Mouse (Mus musculus): ENCODE data around the gene Uts2r. TPM values are rescaled to one million over a fixed set of nuclear protein-coding genes. Genes with fewer than 3 reads are reported as not detected.

Gene Uts2r
- total RNA-seq, 1 experiment, result 0.80 TPM

GRCm38 (mm10) chr11:121176285-121177270 lies 16.5 kb downstream of the Uts2r start:
- H3K27ac ChIP-seq (ENCODE audit: insufficient read depth, low read depth, low read length, poor library complexity, severe bottlenecking), result no peak overlapping the region
- no peaks in the 10 kb centered on the region for H3K9me3 ChIP-seq (ENCODE audit: control insufficient read depth, insufficient read depth, low read depth, low read length)
- no peak overlapping the region for H3K9ac ChIP-seq (ENCODE audit: insufficient read depth, low read depth, low read length, poor library complexity, severe bottlenecking)
- in situ Hi-C loops (cut with MboI; ENCODE audit: low sequenced_read_pairs in 2 of 2, unreplicated experiment in 2 of 2), result no loop called here
- H3K4me1 ChIP-seq (ENCODE audit: control insufficient read depth in 2 of 2, insufficient read depth in 2 of 2, low read length in 2 of 2, poor library complexity in 1 of 2), result peaks cover 0 to 5% of the 10 kb centered on the region in 2 experiments; a peak in 1 of 4 replicates
- H3K36me3 ChIP-seq (ENCODE audit: control insufficient read depth, insufficient read depth, low read length, poor library complexity, severe bottlenecking), result no peaks in the 10 kb centered on the region
- DNase-seq (ENCODE audit: low read depth, low spot score), result peak; percentile 64
- TF ChIP-seq CHD2 (IDR thresholded peaks at IDR 0.05; ENCODE audit: low read depth, low read length) (no peak), MAFK (IDR thresholded peaks at IDR 0.05; ENCODE audit: insufficient read depth, low read depth, low read length) (no peak), HCFC1 (IDR thresholded peaks at IDR 0.05; ENCODE audit: borderline replicate concordance, insufficient read depth, low read length) (no peak), ZNF384 (IDR thresholded peaks at IDR 0.05; ENCODE audit: low read depth, low read length) (no peak), ZC3H11A (IDR thresholded peaks at IDR 0.05; ENCODE audit: borderline replicate concordance, low read depth, low read length) (no peak)
- no peak overlapping the region for H3K4me3 ChIP-seq (ENCODE audit: insufficient read depth in 1 of 2, low read depth in 1 of 2, low read length in 2 of 2, poor library complexity in 1 of 2, severe bottlenecking in 1 of 2)

GRCm38 (mm10) chr11:121189681-121190080 lies 29.6 kb downstream of the Uts2r start:
- Histone ChIP-seq H3K4me1 (ENCODE audit: control insufficient read depth in 2 of 2, insufficient read depth in 2 of 2, low read length in 2 of 2, poor library complexity in 1 of 2) (no peaks in the 10 kb centered on the region), H3K36me3 (ENCODE audit: control insufficient read depth, insufficient read depth, low read length, poor library complexity, severe bottlenecking) (no peaks in the 10 kb centered on the region), H3K27ac (ENCODE audit: insufficient read depth, low read depth, low read length, poor library complexity, severe bottlenecking) (no peak overlapping the region), H3K9me3 (ENCODE audit: control insufficient read depth, insufficient read depth, low read depth, low read length) (no peaks in the 10 kb centered on the region), H3K4me3 (ENCODE audit: insufficient read depth in 1 of 2, low read depth in 1 of 2, low read length in 2 of 2, poor library complexity in 1 of 2, severe bottlenecking in 1 of 2) (no peak overlapping the region), H3K9ac (ENCODE audit: insufficient read depth, low read depth, low read length, poor library complexity, severe bottlenecking) (no peak overlapping the region)
- DNase-seq (ENCODE audit: low read depth, low spot score), result no peak
- in situ Hi-C loops (cut with MboI; ENCODE audit: low sequenced_read_pairs in 2 of 2, unreplicated experiment in 2 of 2), result no loop called here
- TF ChIP-seq ZC3H11A (IDR thresholded peaks at IDR 0.05; ENCODE audit: borderline replicate concordance, low read depth, low read length) (no peak), ZNF384 (IDR thresholded peaks at IDR 0.05; ENCODE audit: low read depth, low read length) (no peak), MAFK (IDR thresholded peaks at IDR 0.05; ENCODE audit: insufficient read depth, low read depth, low read length) (no peak), HCFC1 (IDR thresholded peaks at IDR 0.05; ENCODE audit: borderline replicate concordance, insufficient read depth, low read length) (no peak), CHD2 (IDR thresholded peaks at IDR 0.05; ENCODE audit: low read depth, low read length) (no peak)

- H3K36me3 ChIP-seq (ENCODE audit: control insufficient read depth, insufficient read depth, low read length, poor library complexity, severe bottlenecking), result no peaks in the 10 kb centered on the region
- in situ Hi-C loops (cut with MboI; ENCODE audit: low sequenced_read_pairs in 2 of 2, unreplicated experiment in 2 of 2), result no loop called here
- H3K27ac ChIP-seq (ENCODE audit: insufficient read depth, low read depth, low read length, poor library complexity, severe bottlenecking), result no peak overlapping the region
- no peaks in the 10 kb centered on the region for H3K4me1 ChIP-seq (ENCODE audit: control insufficient read depth in 2 of 2, insufficient read depth in 2 of 2, low read length in 2 of 2, poor library complexity in 1 of 2)
- no peaks in the 10 kb centered on the region for H3K9me3 ChIP-seq (ENCODE audit: control insufficient read depth, insufficient read depth, low read depth, low read length)
- no peak for DNase-seq (ENCODE audit: low read depth, low spot score)
- no peak overlapping the region for H3K9ac ChIP-seq (ENCODE audit: insufficient read depth, low read depth, low read length, poor library complexity, severe bottlenecking)
- no peak for TF ChIP-seq CHD2 (IDR thresholded peaks at IDR 0.05; ENCODE audit: low read depth, low read length)
- no peak for TF ChIP-seq HCFC1 (IDR thresholded peaks at IDR 0.05; ENCODE audit: borderline replicate concordance, insufficient read depth, low read length)
- TF ChIP-seq MAFK (IDR thresholded peaks at IDR 0.05; ENCODE audit: insufficient read depth, low read depth, low read length), result no peak
- TF ChIP-seq ZNF384 (IDR thresholded peaks at IDR 0.05; ENCODE audit: low read depth, low read length), result no peak
- TF ChIP-seq ZC3H11A (IDR thresholded peaks at IDR 0.05; ENCODE audit: borderline replicate concordance, low read depth, low read length), result no peak
- H3K4me3 ChIP-seq (ENCODE audit: insufficient read depth in 1 of 2, low read depth in 1 of 2, low read length in 2 of 2, poor library complexity in 1 of 2, severe bottlenecking in 1 of 2), result no peak overlapping the region
Measured at GRCm38 (mm10) chr11:121192742-121193141, 32.7 kb downstream of the Uts2r start.

- Histone ChIP-seq H3K36me3 (ENCODE audit: control insufficient read depth, insufficient read depth, low read length, poor library complexity, severe bottlenecking) (no peaks in the 10 kb centered on the region), H3K4me3 (ENCODE audit: insufficient read depth in 1 of 2, low read depth in 1 of 2, low read length in 2 of 2, poor library complexity in 1 of 2, severe bottlenecking in 1 of 2) (no peak overlapping the region), H3K27ac (ENCODE audit: insufficient read depth, low read depth, low read length, poor library complexity, severe bottlenecking) (no peak overlapping the region), H3K9me3 (ENCODE audit: control insufficient read depth, insufficient read depth, low read depth, low read length) (no peaks in the 10 kb centered on the region), H3K9ac (ENCODE audit: insufficient read depth, low read depth, low read length, poor library complexity, severe bottlenecking) (no peak overlapping the region), H3K4me1 (ENCODE audit: control insufficient read depth in 2 of 2, insufficient read depth in 2 of 2, low read length in 2 of 2, poor library complexity in 1 of 2) (no peaks in the 10 kb centered on the region)
- TF ChIP-seq MAFK (IDR thresholded peaks at IDR 0.05; ENCODE audit: insufficient read depth, low read depth, low read length) (no peak), HCFC1 (IDR thresholded peaks at IDR 0.05; ENCODE audit: borderline replicate concordance, insufficient read depth, low read length) (no peak), ZNF384 (IDR thresholded peaks at IDR 0.05; ENCODE audit: low read depth, low read length) (no peak), ZC3H11A (IDR thresholded peaks at IDR 0.05; ENCODE audit: borderline replicate concordance, low read depth, low read length) (no peak), CHD2 (IDR thresholded peaks at IDR 0.05; ENCODE audit: low read depth, low read length) (no peak)
- no peak for DNase-seq (ENCODE audit: low read depth, low spot score)
- in situ Hi-C loops (cut with MboI; ENCODE audit: low sequenced_read_pairs in 2 of 2, unreplicated experiment in 2 of 2), result no loop called here
Measured at GRCm38 (mm10) chr11:121193415-121193814, 33.3 kb downstream of the Uts2r start.

Measured in ES-E14 (cell line).